Mouse (Mus musculus): Measurements from ENCODE around the gene Cox6b1.

GRCm38 (mm10) chr7:30584339-30584738, 41.6 kb downstream of the Cox6b1 start:
- TF ChIP-seq CTCF (IDR thresholded peaks at IDR 0.05; ENCODE audit: control insufficient read depth, insufficient read depth, insufficient read length), result no peak
- TF ChIP-seq CEBPB (IDR thresholded peaks at IDR 0.05; ENCODE audit: low read depth), result no peak
- no peak for TF ChIP-seq USF1 (IDR thresholded peaks at IDR 0.05; ENCODE audit: low read depth)
- TF ChIP-seq MAX (IDR thresholded peaks at IDR 0.05), result no peak
- no peak for TF ChIP-seq MYOG (IDR thresholded peaks at IDR 0.05; ENCODE audit: control insufficient read depth, extremely low read depth, insufficient read length)
